Mouse (Mus musculus) kidney, adult 2 months (tissue): ENCODE data around the gene Zfp598. TPM values are rescaled to one million over a fixed set of nuclear protein-coding genes. Genes with fewer than 3 reads are reported as not detected.
"Not testable (repeated sequence)": the region's sequence is repeated elsewhere in the genome, so short reads cannot be mapped to it uniquely, and the experiment has no call there.

ENCODE experiments used
- DNase-seq: peaks from one replicate; pipeline ENCODE4 v3.0.0; 2021
- H3K27ac ChIP-seq: fragments of 200-500 bp; 2 replicates; pipeline ENCODE4 v1.5.1; 2012; ENCODE audit warnings: low read depth, low read length, control low read depth, inconsistent platforms; ENCODE audit not compliant: insufficient read depth
- H3K27me3 ChIP-seq: fragments of 200-500 bp; replicated peaks from 2 replicates; pipeline ENCODE4 v1.6.1; 2012; ENCODE audit warnings: mild to moderate bottlenecking, moderate library complexity, low read length, inconsistent platforms; ENCODE audit not compliant: control insufficient read depth, insufficient read depth
- H3K36me3 ChIP-seq: fragments of 200-500 bp; 2 replicates; pipeline ENCODE4 v1.6.1; 2012; ENCODE audit warnings: mild to moderate bottlenecking, moderate library complexity, low read length, inconsistent platforms; ENCODE audit not compliant: control insufficient read depth, insufficient read depth
- H3K4me1 ChIP-seq: fragments of 200-500 bp; 2 replicates; pipeline ENCODE4 v1.6.1; 2011; ENCODE audit warnings: low read length; ENCODE audit not compliant: control insufficient read depth, insufficient read depth
- H3K4me3 ChIP-seq: fragments of 200-500 bp; 2 replicates; pipeline ENCODE4 v1.5.1; 2011; ENCODE audit warnings: mild to moderate bottlenecking, low read depth, low read length, control low read depth; ENCODE audit not compliant: insufficient read depth
- CTCF ChIP-seq: fragments of 200-500 bp; conservative IDR thresholded peaks from 2 replicates; pipeline ENCODE4 v1.5.1; 2011; ENCODE audit warnings: low read depth, mild to moderate bottlenecking, control low read depth, low read length, moderate library complexity, mixed read lengths; ENCODE audit not compliant: insufficient read depth, insufficient read length
- POLR2A ChIP-seq: fragments of 200-500 bp; IDR thresholded peaks from one replicate; pipeline ENCODE4 v1.6.1; 2011; ENCODE audit warnings: low read depth, low read length, control low read depth
- WGBS: fragments of 180-500 bp; shearing (Covaris S2); methylation state at CpG from one replicate; pipeline ENCODE4 v1.1.7; 2018; 5-methylcytosine and 5-hydroxymethylcytosine counted together
- polyA plus RNA-seq: library from polyadenylated mRNA; depleted of rRNA; stranded (reverse); fragments of >200 nt; gene quantifications from 2 replicates; pipeline ENCODE4 v1.2.3, GENCODE M21; 2012

Gene Zfp598
- polyA plus RNA-seq, 1 experiment = 44.3 TPM

GRCm38 (mm10) chr17:24653967-24654710, 15.3 kb upstream of the Zfp598 start:
- H3K27ac ChIP-seq = peak overlapping the region; percentile 14; the same call in 1 of the 2 replicates
- H3K36me3 ChIP-seq = no peaks in the 10 kb centered on the region
- 4% methylated on average over 19 of the region's 19 CpGs for WGBS
- TF ChIP-seq CTCF (peak; percentile 95), POLR2A (no peak)
- peaks cover 8% of the 10 kb centered on the region; the same call in 1 of the 2 replicates for H3K4me1 ChIP-seq
- H3K27me3 ChIP-seq = no peaks in the 10 kb centered on the region
- peak; percentile 80 for DNase-seq
- peak overlapping the region; percentile 18; the same call in 1 of the 2 replicates for H3K4me3 ChIP-seq

- Histone ChIP-seq H3K4me3 (no peak overlapping the region), H3K27me3 (no peaks in the 10 kb centered on the region), H3K36me3 (no peaks in the 10 kb centered on the region), H3K27ac (no peak overlapping the region), H3K4me1 (peaks cover 8% of the 10 kb centered on the region; the same call in 1 of the 2 replicates)
- no peak for DNase-seq
- TF ChIP-seq POLR2A = no peak
- WGBS = 81% methylated on average over 4 of the region's 4 CpGs
These were observed 14.5 kb upstream of the Zfp598 start for GRCm38 (mm10) chr17:24654969-24655368.

- DNase-seq = no peak
- no peaks in the 10 kb centered on the region for H3K36me3 ChIP-seq
These were observed 11.3 kb upstream of the Zfp598 start, which contains the start of gene Npw for GRCm38 (mm10) chr17:24658017-24658758. Gene Npw (minus strand): TSS chr17:24658457.

GRCm38 (mm10) chr17:24667011-24667410, 2.5 kb upstream of the Zfp598 start:
- H3K4me1 ChIP-seq = peaks cover 12% of the 10 kb centered on the region
- DNase-seq, H3K4me3 ChIP-seq, H3K36me3 ChIP-seq, H3K27ac ChIP-seq, H3K27me3 ChIP-seq: not testable (repeated sequence)
- WGBS = 68% methylated on average over 7 of the region's 7 CpGs

More at GRCm38 (mm10) chr17:24658017-24658758, 11.3 kb upstream of the Zfp598 start, which contains the start of gene Npw:
- Histone ChIP-seq H3K4me1 (peaks cover 3% of the 10 kb centered on the region; the same call in 1 of the 2 replicates), H3K27ac (no peak within 1 kb of the TSS), H3K4me3 (peak within 1 kb of the TSS; percentile 4; the same call in 1 of the 2 replicates), H3K27me3 (no peaks in the 10 kb centered on the region)
- no peak for TF ChIP-seq POLR2A
- TF ChIP-seq CTCF = no peak
- 5% methylated on average over 47 of the region's 47 CpGs for WGBS

- WGBS = 13% methylated on average over 6 of the region's 6 CpGs
- DNase-seq = peak; percentile 84
These were observed 2.1 kb upstream of the Zfp598 start for GRCm38 (mm10) chr17:24667416-24667815.

GRCm38 (mm10) chr17:24669214-24669544, 308 bp upstream of the Zfp598 start:
- not testable (repeated sequence) for H3K27me3 ChIP-seq, DNase-seq, H3K36me3 ChIP-seq
- 9% methylated on average over 15 of the region's 15 CpGs for WGBS
- Histone ChIP-seq H3K4me3 (peak overlapping the region; percentile 65), H3K4me1 (peaks cover 14% of the 10 kb centered on the region), H3K27ac (peak overlapping the region; percentile 32; the same call in 1 of the 2 replicates)

More at GRCm38 (mm10) chr17:24667416-24667815, 2.1 kb upstream of the Zfp598 start:
- Histone ChIP-seq H3K4me1 (peaks cover 14% of the 10 kb centered on the region), H3K27me3 (no peaks in the 10 kb centered on the region), H3K27ac (no peak overlapping the region), H3K36me3 (no peaks in the 10 kb centered on the region), H3K4me3 (no peak overlapping the region)
- no peak for TF ChIP-seq POLR2A
- TF ChIP-seq CTCF = peak; percentile 89

- Histone ChIP-seq H3K4me1 (peaks cover 14% of the 10 kb centered on the region), H3K36me3 (no peaks in the 10 kb centered on the region), H3K27me3 (no peaks in the 10 kb centered on the region), H3K27ac (peak overlapping the region; percentile 48), H3K4me3 (peak overlapping the region; percentile 95)
- no peak for TF ChIP-seq CTCF
- no peak for TF ChIP-seq POLR2A
- DNase-seq = no peak
- WGBS = 5% methylated on average over 8 of the region's 8 CpGs
These were observed 858 bp downstream of the Zfp598 start for GRCm38 (mm10) chr17:24670246-24670844.
